Mouse (Mus musculus) mesoderm, embryonic 11.5 days (tissue): ENCODE measurements around the gene Zfp831.

Source experiments
- DNase-seq: peaks from one replicate; pipeline ENCODE4 v3.0.0-alpha.2; 2012; ENCODE audit warnings: low read depth, low spot score

Zfp831 gene

GRCm38 (mm10) chr2:174643448-174644144, at the start of gene Zfp831:
Gene Zfp831 (plus strand): TSS chr2:174643534.
- no peak for DNase-seq

- DNase-seq = peak; percentile 30
These were observed 48.4 kb upstream of the Zfp831 start for GRCm38 (mm10) chr2:174594965-174595364.

- no peak for DNase-seq
These were observed 47.7 kb upstream of the Zfp831 start for GRCm38 (mm10) chr2:174595611-174596010.

GRCm38 (mm10) chr2:174596457-174596856, 46.9 kb upstream of the Zfp831 start:
- DNase-seq = no peak

- DNase-seq = no peak
These were observed 44.9 kb upstream of the Zfp831 start for GRCm38 (mm10) chr2:174598451-174598850.

GRCm38 (mm10) chr2:174599071-174599635, 44.2 kb upstream of the Zfp831 start:
- DNase-seq = no peak

GRCm38 (mm10) chr2:174599853-174600271, 43.5 kb upstream of the Zfp831 start:
- no peak for DNase-seq

GRCm38 (mm10) chr2:174601938-174602685, 41.2 kb upstream of the Zfp831 start:
- peak; percentile 25 for DNase-seq

- no peak for DNase-seq
These were observed 40.0 kb upstream of the Zfp831 start for GRCm38 (mm10) chr2:174603321-174603720.

- DNase-seq = no peak
These were observed 38.3 kb upstream of the Zfp831 start for GRCm38 (mm10) chr2:174605020-174605419.

- DNase-seq = no peak
These were observed 37.8 kb upstream of the Zfp831 start for GRCm38 (mm10) chr2:174605442-174606087.

GRCm38 (mm10) chr2:174606376-174606775, 37.0 kb upstream of the Zfp831 start:
- DNase-seq = no peak

GRCm38 (mm10) chr2:174609892-174610291, 33.4 kb upstream of the Zfp831 start:
- DNase-seq = no peak

- DNase-seq = no peak
These were observed 30.8 kb upstream of the Zfp831 start for GRCm38 (mm10) chr2:174612386-174613063.

GRCm38 (mm10) chr2:174613221-174613620, 30.1 kb upstream of the Zfp831 start:
- DNase-seq = no peak

- no peak for DNase-seq
These were observed 29.4 kb upstream of the Zfp831 start for GRCm38 (mm10) chr2:174613921-174614441.

GRCm38 (mm10) chr2:174621881-174622280, 21.5 kb upstream of the Zfp831 start:
- no peak for DNase-seq

GRCm38 (mm10) chr2:174624430-174624829, 18.9 kb upstream of the Zfp831 start:
- DNase-seq = no peak

- DNase-seq = no peak
These were observed 16.3 kb upstream of the Zfp831 start for GRCm38 (mm10) chr2:174627021-174627420.

GRCm38 (mm10) chr2:174629299-174629850, 14.0 kb upstream of the Zfp831 start:
- no peak for DNase-seq

GRCm38 (mm10) chr2:174636750-174637149, 6.6 kb upstream of the Zfp831 start:
- DNase-seq = no peak
